Mouse (Mus musculus) lung, adult 18-20 months (tissue): ENCODE data around the gene Dhx8.

Source experiments
- DNase-seq, 2 experiments: peaks; one replicate each; pipeline ENCODE4 v3.0.0; 2022; ENCODE audit warnings: mixed read lengths in 2 of 2

Gene Dhx8

DNA sequence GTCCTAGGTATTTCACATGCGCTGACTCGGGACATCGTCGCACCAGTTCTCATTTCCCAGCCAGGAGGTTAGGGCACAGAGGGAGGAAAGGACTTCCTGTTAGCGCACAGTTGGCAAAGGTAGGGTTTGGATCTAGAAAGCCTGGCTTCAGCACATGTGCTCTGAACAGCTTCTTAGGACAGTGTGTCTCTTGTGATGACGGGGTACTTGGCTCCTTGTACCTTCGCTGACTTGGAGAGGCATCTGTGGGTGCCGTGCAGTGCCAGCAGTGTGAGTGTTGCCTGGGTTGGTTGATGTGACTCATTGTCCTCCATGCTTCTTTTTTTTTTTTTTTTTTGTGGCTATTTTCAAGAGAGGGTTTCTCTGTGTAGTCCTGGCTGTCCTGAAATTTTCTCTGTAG lies 23.9 kb downstream of the Dhx8 start:
- peak in 1 of 2 experiments; percentile 12 for DNase-seq

- peak in 1 of 2 experiments; percentile 15 for DNase-seq
Measured at GRCm38 (mm10) chr11:101757366-101757765, 24.6 kb downstream of the Dhx8 start.

- no peak for DNase-seq
Measured at GRCm38 (mm10) chr11:101758431-101758830, 25.7 kb downstream of the Dhx8 start.

GRCm38 (mm10) chr11:101759530-101759929 lies 26.8 kb downstream of the Dhx8 start:
- DNase-seq, result no peak

GRCm38 (mm10) chr11:101763723-101764122 lies 31.0 kb downstream of the Dhx8 start:
- peak in 1 of 2 experiments; percentile 18 for DNase-seq

DNA sequence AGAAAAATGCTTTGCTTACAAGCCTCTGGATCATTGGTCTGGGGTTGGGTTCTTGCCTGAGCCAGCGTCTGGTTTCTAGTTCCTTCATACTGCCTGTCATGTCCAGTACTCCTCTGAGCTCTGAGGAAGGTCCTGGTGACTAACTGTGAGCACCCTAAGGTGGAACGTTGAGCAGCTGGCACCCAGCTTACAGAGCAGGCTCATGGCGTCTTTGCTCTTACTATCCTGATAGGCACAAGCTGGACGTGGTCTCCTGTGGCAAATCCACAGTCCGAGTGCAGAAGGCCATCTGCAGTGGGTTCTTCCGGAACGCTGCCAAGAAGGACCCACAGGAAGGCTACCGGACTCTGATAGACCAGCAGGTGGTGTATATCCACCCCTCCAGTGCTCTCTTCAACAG lies 31.8 kb downstream of the Dhx8 start:
- no peak for DNase-seq

DNA sequence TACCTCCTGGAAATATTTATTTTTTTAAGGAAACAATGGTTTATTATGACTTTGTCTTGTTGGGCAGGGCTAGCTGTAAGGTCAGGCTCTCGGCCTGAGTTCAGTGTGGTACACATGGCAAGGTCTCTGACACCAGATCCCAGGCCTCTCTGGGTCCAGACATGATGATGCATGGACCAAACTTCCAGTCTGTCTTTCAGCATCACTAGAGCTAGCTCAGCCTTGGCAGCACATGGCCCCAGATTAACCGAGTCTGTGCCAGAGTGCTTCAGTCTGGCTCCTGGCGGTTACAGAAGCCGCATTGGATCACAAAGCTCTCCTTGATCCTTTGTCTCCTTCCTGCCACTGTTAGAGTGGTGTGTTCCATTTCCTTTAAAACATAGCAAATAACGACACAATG lies 34.6 kb downstream of the Dhx8 start:
- no peak for DNase-seq

DNA sequence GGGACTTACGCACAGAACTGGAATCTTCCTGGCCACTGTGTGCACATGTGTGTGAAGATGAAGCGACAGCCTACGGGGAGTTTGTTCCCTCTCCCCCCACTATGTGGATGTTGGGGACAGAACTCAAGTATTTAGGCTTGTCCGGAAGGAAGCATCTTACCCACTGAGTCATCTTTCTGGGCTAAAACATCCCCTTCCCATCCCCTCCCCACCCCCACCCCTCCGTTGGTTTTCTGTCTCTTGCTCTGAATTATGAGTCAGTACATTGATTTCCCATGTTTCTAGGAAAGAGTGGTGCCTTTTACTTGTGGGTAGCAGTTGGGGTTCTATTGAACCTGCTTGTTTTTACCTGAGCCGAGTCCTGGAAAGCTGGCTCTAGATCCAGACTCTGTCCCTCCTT lies 36.0 kb downstream of the Dhx8 start:
- DNase-seq, result no peak

DNA sequence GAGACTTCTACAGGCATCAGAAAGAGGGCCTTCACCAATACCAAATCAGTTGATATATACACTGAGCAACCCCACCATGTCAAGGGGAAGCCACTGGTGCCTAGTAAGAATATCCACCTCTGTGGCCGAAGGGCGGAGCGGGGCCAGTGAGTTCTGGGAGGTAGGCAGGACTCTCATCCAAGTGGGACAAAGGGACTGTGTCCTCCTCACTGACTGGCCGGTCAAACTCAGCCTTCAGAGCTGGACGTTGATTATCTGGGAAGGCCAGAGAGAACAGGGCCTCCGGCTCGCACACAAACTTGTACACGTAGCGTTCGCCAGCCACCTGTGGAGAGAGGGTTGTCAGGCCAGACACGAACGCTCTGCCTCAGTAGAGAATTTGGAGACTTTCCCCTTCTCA lies 37.5 kb downstream of the Dhx8 start:
- DNase-seq, result no peak

GRCm38 (mm10) chr11:101772027-101772426 lies 39.3 kb downstream of the Dhx8 start:
- DNase-seq, result no peak

GRCm38 (mm10) chr11:101772449-101772848 lies 39.7 kb downstream of the Dhx8 start:
- peak; percentile 76 to 87 for DNase-seq

GRCm38 (mm10) chr11:101776846-101777245 lies 44.1 kb downstream of the Dhx8 start:
- no peak for DNase-seq

GRCm38 (mm10) chr11:101783135-101783534 lies 50.4 kb downstream of the Dhx8 start:
- DNase-seq, result no peak

- DNase-seq, result no peak
Measured at GRCm38 (mm10) chr11:101783584-101783983, 50.9 kb downstream of the Dhx8 start.

GRCm38 (mm10) chr11:101784072-101784471 lies 51.4 kb downstream of the Dhx8 start:
- no peak for DNase-seq

DNA sequence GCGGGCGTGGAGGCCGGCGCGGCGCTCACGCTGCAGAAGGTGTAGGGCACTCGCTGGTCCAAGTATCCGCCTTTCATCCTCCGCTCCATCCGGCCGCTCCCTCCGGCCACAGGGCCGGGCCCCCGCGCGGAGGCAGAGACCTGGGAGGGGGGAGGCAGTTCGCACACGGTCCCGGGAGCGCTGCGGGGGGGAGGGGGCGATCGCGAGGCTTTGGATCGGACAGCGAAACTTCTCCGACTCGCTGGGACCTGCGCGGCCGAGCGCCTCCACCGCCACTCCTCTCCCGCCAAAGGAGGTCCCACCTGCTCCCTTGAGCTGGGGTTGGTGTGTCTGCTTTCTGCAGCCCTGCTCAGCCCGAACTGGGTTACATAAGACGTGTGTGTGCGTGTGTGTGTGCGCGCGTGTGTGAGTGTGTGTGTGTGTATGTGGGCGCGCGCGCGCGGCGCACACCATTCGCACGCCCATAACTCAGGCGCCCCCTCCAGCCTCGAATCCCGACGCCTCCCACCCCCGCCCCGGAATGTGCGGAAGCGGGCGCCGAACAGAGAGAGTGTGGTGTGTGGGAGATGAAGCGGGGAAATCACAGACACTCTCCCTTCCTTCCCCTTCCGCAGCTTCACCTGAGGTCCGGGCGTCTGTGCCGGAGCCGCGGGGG lies 51.9 kb downstream of the Dhx8 start:
- peak in 1 of 2 experiments; percentile 27 for DNase-seq

GRCm38 (mm10) chr11:101785143-101785851 lies 52.6 kb downstream of the Dhx8 start, which contains the start of gene Etv4:
Gene Etv4, minus strand, starts transcription at chr11:101785371.
- peak; percentile 85 to 89 for DNase-seq

GRCm38 (mm10) chr11:101785852-101786205 lies 53.1 kb downstream of the Dhx8 start:
- DNase-seq, result no peak

DNA sequence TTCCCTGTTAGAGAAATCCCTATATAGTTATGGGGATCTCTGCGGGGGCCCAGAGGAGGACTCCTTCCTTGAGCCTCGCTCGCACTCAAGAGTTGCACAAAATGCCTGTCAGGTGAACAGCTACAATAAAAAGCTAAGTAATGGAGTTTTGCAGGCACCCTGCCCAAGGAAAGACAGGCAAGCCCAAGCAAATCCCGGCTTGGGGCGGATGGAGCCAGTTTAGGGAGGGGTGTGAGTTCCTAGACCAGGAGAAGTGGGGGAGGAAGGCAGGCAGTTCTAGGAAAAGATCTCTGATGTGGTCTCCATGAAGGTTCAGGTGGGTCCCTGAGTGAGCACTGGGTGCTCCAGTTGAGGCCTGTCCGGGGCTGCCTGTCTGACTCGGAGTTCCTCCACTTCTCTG lies 53.9 kb downstream of the Dhx8 start:
- DNase-seq, result no peak

GRCm38 (mm10) chr11:101787432-101787831 lies 54.7 kb downstream of the Dhx8 start:
- DNase-seq, result no peak

GRCm38 (mm10) chr11:101790811-101791526 lies 58.2 kb downstream of the Dhx8 start:
- peak; percentile 36 to 41 for DNase-seq

GRCm38 (mm10) chr11:101797355-101797754 lies 64.6 kb downstream of the Dhx8 start:
- no peak for DNase-seq

DNA sequence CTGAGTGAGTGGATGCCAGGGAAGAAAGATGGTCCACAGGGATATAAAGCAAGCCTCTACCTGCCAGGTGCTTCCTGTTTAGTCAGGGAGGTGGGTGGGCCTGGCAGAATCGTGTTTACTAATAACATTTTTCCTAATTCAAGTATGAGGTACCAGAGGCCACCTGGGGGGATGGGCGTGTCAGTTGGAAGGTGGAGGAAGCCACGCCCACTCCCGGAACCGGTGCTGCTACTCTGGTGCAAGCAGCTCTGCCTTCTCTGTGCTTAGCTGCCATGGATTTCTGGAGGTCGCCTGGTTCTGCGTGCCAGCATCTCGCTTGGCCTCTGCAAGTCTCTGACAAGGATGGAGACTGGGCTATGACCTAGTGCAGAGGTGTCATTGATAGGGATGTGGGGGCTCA lies 65.4 kb downstream of the Dhx8 start:
- DNase-seq, result no peak

DNA sequence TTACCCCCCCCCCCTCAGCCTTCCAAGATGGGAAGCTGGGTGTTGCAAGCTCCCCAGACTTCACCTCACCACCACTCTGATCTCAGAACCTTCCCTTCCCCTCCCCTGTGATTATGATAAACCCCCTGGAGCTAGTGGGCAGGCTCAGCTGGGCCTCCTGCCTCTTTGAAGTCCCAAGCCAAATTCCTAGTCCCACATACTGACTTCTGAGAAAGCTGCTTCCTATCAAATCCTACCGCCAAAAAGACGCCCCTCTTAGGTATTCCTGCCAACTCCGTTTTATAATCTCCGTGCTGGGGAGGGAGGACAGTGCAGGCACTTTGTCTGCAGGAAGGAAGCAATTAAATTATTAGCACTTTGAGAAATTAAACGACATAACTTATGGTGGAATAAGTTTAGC lies 68.7 kb downstream of the Dhx8 start:
- DNase-seq, result no peak
